Mouse (Mus musculus) spleen, adult 2 months (tissue): Measurements from ENCODE around the gene Hist2h2be. TPM values are rescaled to one million over a fixed set of nuclear protein-coding genes. Genes with fewer than 3 reads are reported as not detected.

Experiments used
- DNase-seq, 2 experiments: peaks; one replicate each; pipeline versions ENCODE4 v3.0.0 to v3.0.0-alpha.2; 2012 to 2021; ENCODE audit warnings: low spot score in 2 of 2, low read depth in 1 of 2
- H3K27ac ChIP-seq: fragments of 200-500 bp; 2 replicates; pipeline ENCODE4 v1.5.1; 2012; ENCODE audit warnings: low read length, inconsistent platforms; ENCODE audit not compliant: insufficient read depth
- H3K27me3 ChIP-seq: fragments of 200-500 bp; 2 replicates; pipeline ENCODE4 v1.6.1; 2012; ENCODE audit warnings: mild to moderate bottlenecking, moderate library complexity, low read length, inconsistent platforms; ENCODE audit not compliant: control insufficient read depth, insufficient read depth
- H3K36me3 ChIP-seq: fragments of 200-500 bp; 2 replicates; pipeline ENCODE4 v1.6.1; 2012; ENCODE audit warnings: mild to moderate bottlenecking, low read length, inconsistent platforms; ENCODE audit not compliant: control insufficient read depth, insufficient read depth
- H3K4me1 ChIP-seq: fragments of 200-500 bp; 2 replicates; pipeline ENCODE4 v1.6.1; 2011; ENCODE audit warnings: inconsistent platforms; ENCODE audit not compliant: control insufficient read depth, insufficient read depth, insufficient read length
- H3K4me3 ChIP-seq: fragments of 200-500 bp; 2 replicates; pipeline ENCODE4 v1.5.1; 2011; ENCODE audit warnings: mild to moderate bottlenecking, inconsistent platforms; ENCODE audit not compliant: insufficient read depth, insufficient read length; ENCODE audit errors: extremely low read depth
- CTCF ChIP-seq: fragments of 200-500 bp; IDR thresholded peaks from 2 replicates; pipeline ENCODE4 v1.5.1; 2011; ENCODE audit warnings: mild to moderate bottlenecking, inconsistent platforms; ENCODE audit not compliant: insufficient read depth, insufficient read length, insufficient replicate concordance; ENCODE audit errors: extremely low read depth
- POLR2A ChIP-seq: fragments of 200-500 bp; IDR thresholded peaks from 2 replicates; pipeline ENCODE4 v1.6.1; 2011; ENCODE audit warnings: low read depth, low read length, inconsistent platforms
- WGBS: fragments of 180-500 bp; shearing (Covaris S2); methylation state at CpG from one replicate; pipeline ENCODE4 v1.1.7; 2018; 5-methylcytosine and 5-hydroxymethylcytosine counted together
- polyA plus RNA-seq: library from polyadenylated mRNA; depleted of rRNA; stranded (reverse); fragments of >200 nt; gene quantifications from 2 replicates; pipeline ENCODE4 v1.2.3, GENCODE M21; 2012

Gene Hist2h2be
- polyA plus RNA-seq, 1 experiment: 3.3 TPM

- no peak for DNase-seq
- Histone ChIP-seq H3K27ac (no peak overlapping the region), H3K4me3 (no peak overlapping the region), H3K27me3 (no peaks in the 10 kb centered on the region), H3K4me1 (no peaks in the 10 kb centered on the region; the same call in 1 of the 2 replicates), H3K36me3 (no peaks in the 10 kb centered on the region)
- TF ChIP-seq POLR2A: no peak
- no peak for TF ChIP-seq CTCF
- WGBS: 65% methylated on average over 3 of the region's 3 CpGs
Measured at GRCm38 (mm10) chr3:96257190-96257589, 36.3 kb downstream of the Hist2h2be start.

GRCm38 (mm10) chr3:96260220-96260619 lies 39.3 kb downstream of the Hist2h2be start:
- Histone ChIP-seq H3K4me3 (no peak overlapping the region), H3K4me1 (peaks cover 4% of the 10 kb centered on the region; the same call in 1 of the 2 replicates), H3K36me3 (no peaks in the 10 kb centered on the region), H3K27ac (no peak overlapping the region), H3K27me3 (no peaks in the 10 kb centered on the region)
- no peak for TF ChIP-seq POLR2A
- TF ChIP-seq CTCF: no peak
- WGBS: 91% methylated on average over 5 of the region's 5 CpGs
- no peak for DNase-seq

DNA sequence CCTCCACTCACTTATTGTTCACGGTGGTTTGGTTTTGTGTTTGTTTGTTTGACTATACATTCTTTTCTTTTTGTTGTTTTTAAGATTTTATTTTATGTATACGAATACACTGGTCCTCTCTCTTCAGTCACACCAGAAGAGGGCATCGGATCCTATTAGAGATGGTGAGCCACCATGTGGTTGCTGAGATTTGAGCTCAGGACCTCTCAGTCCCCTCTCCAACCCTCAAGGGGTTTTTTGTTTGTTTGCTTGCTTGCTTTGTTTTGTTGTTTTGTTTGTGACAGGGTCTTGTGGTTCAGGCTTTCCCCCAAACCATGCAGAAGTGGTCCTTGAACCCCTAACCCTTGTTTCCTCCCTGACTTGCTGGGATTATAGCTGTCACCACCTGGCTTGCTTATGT lies 40.7 kb downstream of the Hist2h2be start:
- TF ChIP-seq CTCF: no peak
- no peak for TF ChIP-seq POLR2A
- Histone ChIP-seq H3K27me3 (no peaks in the 10 kb centered on the region), H3K27ac (peak overlapping the region; percentile 96), H3K36me3 (no peaks in the 10 kb centered on the region), H3K4me3 (0 out of 2 replicates have a peak overlapping the region, but pooled peaks have one; percentile 76), H3K4me1 (peaks cover 4% of the 10 kb centered on the region; the same call in 1 of the 2 replicates)
- WGBS: 56% methylated on average over 3 of the region's 3 CpGs
- DNase-seq: no peak

DNA sequence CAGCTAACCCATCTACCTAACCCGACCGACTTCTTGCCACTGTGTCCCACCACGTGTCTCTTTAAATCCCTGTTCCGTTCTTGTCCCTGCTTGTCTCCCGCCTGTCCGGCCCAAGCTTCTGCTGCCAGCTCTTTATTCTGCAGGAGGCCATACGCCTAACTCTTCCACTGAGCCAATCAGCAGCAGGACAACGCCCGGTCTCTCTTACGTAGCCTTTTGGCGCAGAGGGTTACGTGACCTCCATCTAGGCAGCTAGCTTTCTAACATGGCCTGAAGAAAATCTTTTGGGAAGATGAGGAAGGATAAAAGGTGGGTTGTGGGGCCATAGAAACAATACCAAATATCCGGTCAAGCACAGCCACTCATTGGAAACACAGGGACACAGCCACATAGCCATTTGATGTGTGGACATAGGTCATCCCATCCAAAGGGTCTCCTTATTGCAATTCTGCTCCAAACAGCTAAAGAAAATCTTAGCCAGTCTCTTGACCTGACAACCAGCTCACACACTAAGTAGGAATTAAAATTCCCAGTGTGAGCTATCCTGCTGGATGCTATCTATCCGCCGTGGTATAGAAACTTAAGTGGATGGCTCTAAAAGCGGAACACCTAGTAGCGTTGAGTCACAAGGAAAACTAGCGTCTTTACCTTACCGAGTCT lies 41.4 kb downstream of the Hist2h2be start:
- peak overlapping the region; percentile 96 for H3K27ac ChIP-seq
- peaks cover 4% of the 10 kb centered on the region; the same call in 1 of the 2 replicates for H3K4me1 ChIP-seq
- H3K27me3 ChIP-seq: no peaks in the 10 kb centered on the region
- H3K36me3 ChIP-seq: no peaks in the 10 kb centered on the region
- peak overlapping the region; percentile 76 for H3K4me3 ChIP-seq
- DNase-seq: peak; percentile 68 to 71
- TF ChIP-seq CTCF (no peak), POLR2A (peak; percentile 11; the same call in 1 of the 2 replicates)
- WGBS: under 1% methylated on average over 19 of the region's 19 CpGs

DNA sequence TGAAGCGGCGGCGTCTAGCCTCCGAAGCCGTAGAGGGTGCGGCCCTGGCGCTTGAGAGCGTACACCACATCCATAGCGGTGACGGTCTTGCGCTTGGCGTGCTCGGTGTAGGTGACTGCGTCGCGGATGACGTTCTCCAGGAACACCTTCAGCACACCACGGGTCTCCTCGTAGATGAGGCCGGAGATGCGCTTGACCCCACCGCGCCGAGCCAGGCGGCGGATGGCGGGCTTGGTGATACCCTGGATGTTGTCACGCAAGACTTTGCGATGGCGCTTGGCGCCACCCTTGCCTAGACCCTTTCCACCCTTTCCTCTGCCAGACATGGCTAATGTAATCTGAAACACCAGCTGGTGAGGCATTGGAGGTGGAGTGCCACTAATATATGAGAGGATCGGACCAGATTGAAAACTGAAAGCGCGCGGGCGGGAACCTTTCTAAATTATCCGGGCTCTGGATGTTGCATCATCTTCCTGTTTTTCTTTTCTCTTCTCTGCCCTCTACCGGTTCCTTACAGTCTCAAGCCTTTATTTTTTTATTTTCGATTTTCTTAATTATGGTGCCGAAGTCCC lies 42.1 kb downstream of the Hist2h2be start, which contains the start of gene Hist2h4:
Hist2h4 (minus strand) TSS at position 333 of the 572 bp plus-strand sequence.
- H3K27ac ChIP-seq: peak within 1 kb of the TSS; percentile 100
- TF ChIP-seq POLR2A (peak; percentile 100), CTCF (no peak)
- H3K4me3 ChIP-seq: peak within 1 kb of the TSS; percentile 76
- peak; percentile 89 to 92 for DNase-seq
- 1% methylated on average over 40 of the region's 40 CpGs for WGBS
- H3K27me3 ChIP-seq: no peaks in the 10 kb centered on the region
- no peaks in the 10 kb centered on the region for H3K36me3 ChIP-seq
- peaks cover 6% of the 10 kb centered on the region; the same call in 1 of the 2 replicates for H3K4me1 ChIP-seq

GRCm38 (mm10) chr3:96263558-96264403 lies 42.9 kb downstream of the Hist2h2be start:
- peak overlapping the region; percentile 76 for H3K4me3 ChIP-seq
- peak in 1 of 2 experiments; percentile 44 for DNase-seq
- TF ChIP-seq POLR2A (no peak), CTCF (no peak)
- H3K27ac ChIP-seq: peak overlapping the region; percentile 100
- no peaks in the 10 kb centered on the region for H3K36me3 ChIP-seq
- no peaks in the 10 kb centered on the region for H3K27me3 ChIP-seq
- H3K4me1 ChIP-seq: peaks cover 7% of the 10 kb centered on the region; the same call in 1 of the 2 replicates
- 1% methylated on average over 27 of the region's 27 CpGs for WGBS
